Mouse (Mus musculus) urinary bladder, postnatal 36 days (tissue): Measurements from ENCODE around the gene Cracr2b.

ENCODE experiments used
- DNase-seq, 2 experiments: peaks; one replicate each; pipeline ENCODE4 v3.0.0; 2022; ENCODE audit warnings: low spot score in 2 of 2, mixed read lengths in 1 of 2

Cracr2b gene

GRCm38 (mm10) chr7:141454967-141455551, 5.8 kb upstream of the Cracr2b start, which contains the start of gene Pnpla2:
Gene Pnpla2, plus strand, starts transcription at chr7:141455198.
- peak; percentile 92 to 97 for DNase-seq

DNA sequence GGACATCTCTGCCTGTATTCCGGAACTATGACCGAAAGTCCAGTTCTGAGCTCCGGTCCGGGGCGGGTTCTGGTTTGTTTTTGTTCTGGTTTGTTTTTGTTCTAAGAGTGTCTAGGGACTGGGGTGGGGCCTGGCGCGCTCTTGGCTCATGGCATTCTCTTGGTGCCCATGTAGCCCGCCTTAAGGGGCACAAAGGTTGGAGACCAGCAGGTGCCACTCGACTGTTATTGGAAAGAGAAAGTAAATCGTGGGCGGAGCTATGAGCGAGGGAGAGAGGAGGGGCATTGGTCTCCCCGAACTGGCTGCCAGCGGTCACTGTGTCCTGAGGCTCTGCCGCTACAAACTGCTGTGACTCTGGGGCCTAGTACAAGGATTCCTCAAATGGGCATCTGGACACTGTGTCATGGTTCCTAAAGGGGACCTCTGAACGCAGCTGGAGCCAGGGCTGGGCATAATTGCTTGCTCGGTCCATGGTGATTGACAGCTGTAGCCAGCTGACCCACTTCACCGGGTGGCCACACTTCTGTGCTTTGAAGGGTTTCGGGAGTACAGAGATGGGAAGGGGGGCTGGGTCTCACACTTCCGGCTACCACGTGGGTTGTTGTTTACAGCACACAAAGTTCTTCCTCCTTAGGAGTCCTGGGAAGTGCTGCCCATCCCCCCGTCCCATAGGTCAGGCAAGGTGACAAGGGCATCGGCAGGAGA, 5.1 kb upstream of the Cracr2b start:
- DNase-seq: peak in 1 of 2 experiments; percentile 82

GRCm38 (mm10) chr7:141456739-141457138, 4.2 kb upstream of the Cracr2b start:
- DNase-seq: peak in 1 of 2 experiments; percentile 78

DNA sequence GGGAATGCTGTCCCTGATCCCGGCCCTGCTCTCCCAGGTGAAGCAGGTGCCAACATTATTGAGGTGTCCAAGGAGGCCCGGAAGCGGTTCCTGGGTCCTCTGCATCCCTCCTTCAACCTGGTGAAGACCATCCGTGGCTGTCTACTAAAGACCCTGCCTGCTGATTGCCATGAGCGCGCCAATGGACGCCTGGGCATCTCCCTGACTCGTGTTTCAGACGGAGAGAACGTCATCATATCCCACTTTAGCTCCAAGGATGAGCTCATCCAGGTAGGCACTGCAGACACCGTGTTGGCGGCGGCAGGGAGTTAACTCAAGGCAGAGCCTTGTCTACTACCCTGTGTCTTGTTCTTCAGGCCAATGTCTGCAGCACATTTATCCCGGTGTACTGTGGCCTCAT, 3.7 kb upstream of the Cracr2b start:
- no peak for DNase-seq

- no peak for DNase-seq
These were observed 2.8 kb upstream of the Cracr2b start for GRCm38 (mm10) chr7:141457986-141458660.

DNA sequence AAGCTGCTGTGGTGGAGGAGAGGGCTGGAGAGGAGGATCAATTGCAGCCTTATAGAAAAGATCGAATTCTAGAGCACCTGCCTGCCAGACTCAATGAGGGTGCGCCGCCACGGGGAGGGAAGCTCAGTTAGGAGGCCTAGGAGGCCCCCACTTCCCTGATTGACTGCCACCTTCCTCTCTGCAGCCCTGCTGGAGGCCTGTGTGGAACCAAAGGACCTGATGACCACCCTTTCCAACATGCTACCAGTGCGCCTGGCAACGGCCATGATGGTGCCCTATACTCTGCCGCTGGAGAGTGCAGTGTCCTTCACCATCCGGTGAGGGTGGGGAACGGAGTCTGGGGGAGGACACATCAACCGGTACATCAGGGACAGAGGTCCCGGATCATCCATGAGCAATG, 2.2 kb upstream of the Cracr2b start:
- no peak for DNase-seq

- DNase-seq: no peak
These were observed 1.6 kb upstream of the Cracr2b start for GRCm38 (mm10) chr7:141459301-141459711.

DNA sequence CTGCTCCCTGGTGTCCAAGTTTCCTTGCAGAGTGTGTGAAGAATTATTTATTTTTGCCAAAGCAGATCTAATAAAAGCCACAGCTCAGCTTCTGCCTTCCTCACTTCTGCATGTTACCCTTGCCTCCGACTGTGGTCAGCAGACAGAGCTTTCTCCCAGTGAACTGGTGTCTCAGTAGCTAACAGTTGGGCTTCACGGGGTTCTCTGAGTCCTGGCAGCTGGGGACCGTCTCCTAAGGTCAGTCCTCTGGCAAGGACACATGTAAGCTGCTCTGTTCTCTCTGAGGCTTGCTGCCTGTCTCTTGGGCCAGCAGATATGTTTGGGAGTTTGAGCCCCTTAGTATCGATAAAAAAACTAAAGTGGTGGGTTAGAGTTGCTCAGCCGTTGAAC, 898 bp upstream of the Cracr2b start:
- DNase-seq: no peak

- DNase-seq: no peak
These were observed 833 bp downstream of the Cracr2b start for GRCm38 (mm10) chr7:141461521-141462332.

DNA sequence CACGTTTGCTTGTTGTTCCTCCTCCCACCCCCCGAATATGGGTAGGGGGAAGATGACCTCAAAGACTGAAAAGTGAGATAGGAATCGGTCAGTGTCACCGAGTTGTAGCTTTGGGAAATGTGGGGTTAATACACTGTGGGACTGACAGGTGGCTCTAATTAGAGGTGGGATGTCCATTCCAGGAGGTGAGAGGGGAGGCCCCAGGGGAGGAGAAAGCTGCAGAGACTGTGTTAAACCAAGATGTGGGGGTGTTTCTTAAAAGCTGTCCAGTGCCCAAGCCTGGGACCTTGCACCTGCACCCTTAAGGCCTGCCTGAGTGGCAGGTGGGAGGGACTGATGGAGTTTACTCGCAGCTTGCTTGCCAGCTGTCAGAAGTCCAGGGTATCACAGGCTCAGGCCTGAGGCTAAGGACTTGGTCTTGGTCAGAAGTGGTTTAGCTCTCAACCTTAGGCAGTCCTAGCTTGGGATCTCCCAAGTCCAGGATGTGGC, 1.5 kb downstream of the Cracr2b start:
- DNase-seq: no peak

- DNase-seq: no peak
These were observed 3.1 kb downstream of the Cracr2b start for GRCm38 (mm10) chr7:141463824-141464602.

GRCm38 (mm10) chr7:141464603-141465201, 3.8 kb downstream of the Cracr2b start:
- no peak for DNase-seq

DNA sequence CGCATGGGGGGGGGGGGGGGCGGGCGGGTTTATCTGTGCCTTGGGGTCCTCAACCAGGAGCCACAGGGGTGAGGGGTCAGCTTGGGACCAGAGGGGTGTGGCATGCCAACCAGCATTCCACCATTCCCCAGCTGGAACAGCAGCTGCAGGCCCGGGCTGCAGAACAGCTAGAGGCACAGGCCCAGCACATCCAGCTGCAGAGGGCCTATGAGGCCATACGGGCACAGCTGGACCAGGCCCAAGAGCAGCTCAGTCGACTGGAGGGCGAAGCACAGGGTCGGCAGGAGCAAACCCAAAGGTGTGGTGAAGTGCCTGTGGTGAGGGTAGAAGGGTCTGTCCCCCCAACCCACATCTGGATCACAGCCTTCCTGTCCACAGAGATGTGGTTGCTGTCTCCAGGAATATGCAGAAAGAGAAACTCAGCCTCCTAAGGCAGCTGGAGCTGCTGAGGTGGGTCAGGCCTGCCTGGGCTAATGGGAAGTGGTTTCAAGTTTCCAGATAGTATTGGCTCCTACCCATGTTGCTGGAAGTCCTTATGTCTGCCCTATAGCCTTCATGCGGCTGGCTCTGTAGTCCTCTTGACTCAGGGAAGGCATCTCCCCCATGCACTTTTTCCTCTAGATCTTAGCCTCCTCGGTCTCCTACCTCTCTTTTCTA, 4.6 kb downstream of the Cracr2b start:
- no peak for DNase-seq

- no peak for DNase-seq
These were observed 5.1 kb downstream of the Cracr2b start for GRCm38 (mm10) chr7:141466045-141466394.

GRCm38 (mm10) chr7:141466607-141467148, 5.8 kb downstream of the Cracr2b start:
- no peak for DNase-seq

- peak; percentile 92 to 93 for DNase-seq
These were observed 6.5 kb downstream of the Cracr2b start, which contains the start of gene Cd151 for GRCm38 (mm10) chr7:141467230-141468030. Gene Cd151, plus strand, starts transcription at chr7:141467392.

DNA sequence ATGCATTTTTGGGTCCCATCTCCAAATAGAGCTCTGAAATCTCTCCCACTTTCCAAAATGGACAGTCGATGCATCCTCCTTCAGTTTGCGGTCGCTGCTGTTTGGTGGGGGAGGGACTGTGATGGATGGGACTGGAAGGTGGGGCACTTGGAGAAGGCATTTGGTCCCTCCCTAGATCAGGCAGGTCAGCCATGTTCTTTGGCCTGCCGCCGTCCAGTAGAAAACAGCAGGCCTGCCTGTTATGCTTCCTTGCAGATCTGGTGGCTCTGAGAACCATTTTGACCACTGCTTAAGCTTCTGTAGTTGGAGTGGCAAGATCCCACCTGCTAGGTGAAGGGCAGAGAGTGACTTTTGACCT, 7.2 kb downstream of the Cracr2b start:
- DNase-seq: no peak

DNA sequence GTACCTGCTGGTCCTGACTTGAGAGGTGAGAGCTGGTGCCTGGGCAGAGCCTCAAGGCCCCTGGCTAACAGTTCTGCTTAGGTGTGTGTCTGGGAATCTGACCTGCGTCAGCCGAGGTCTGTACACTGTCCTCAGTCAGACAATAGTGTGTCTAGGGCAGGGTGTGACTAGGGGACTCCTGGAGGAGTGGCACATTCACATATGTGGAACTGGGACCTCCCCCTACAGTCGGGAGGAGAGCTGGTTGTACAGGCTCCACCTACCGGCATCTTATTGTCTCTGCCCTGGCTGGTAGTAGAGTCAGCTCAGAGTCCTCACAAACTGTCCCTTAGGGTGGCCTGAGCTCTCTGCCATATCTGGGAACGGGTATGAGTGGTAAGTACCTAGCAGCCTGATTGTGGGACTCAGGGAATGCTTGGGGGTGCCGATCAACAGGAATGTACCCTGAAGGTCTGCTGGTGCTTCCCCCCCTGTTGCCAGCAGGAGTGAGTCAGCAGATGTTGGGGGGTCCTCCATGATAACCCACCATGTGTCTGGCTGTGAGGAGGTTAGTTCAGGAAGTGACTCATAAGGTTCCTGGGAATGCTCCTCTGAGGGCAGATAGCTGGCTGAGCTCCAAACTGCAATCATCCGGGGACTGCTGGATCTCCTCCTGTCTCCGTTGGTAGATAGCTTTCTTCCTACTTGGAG, 7.8 kb downstream of the Cracr2b start:
- DNase-seq: no peak

- no peak for DNase-seq
These were observed 8.5 kb downstream of the Cracr2b start for GRCm38 (mm10) chr7:141469352-141469751.
